Mouse (Mus musculus): ENCODE measurements around the gene Ccdc93.

Gene Ccdc93

DNA sequence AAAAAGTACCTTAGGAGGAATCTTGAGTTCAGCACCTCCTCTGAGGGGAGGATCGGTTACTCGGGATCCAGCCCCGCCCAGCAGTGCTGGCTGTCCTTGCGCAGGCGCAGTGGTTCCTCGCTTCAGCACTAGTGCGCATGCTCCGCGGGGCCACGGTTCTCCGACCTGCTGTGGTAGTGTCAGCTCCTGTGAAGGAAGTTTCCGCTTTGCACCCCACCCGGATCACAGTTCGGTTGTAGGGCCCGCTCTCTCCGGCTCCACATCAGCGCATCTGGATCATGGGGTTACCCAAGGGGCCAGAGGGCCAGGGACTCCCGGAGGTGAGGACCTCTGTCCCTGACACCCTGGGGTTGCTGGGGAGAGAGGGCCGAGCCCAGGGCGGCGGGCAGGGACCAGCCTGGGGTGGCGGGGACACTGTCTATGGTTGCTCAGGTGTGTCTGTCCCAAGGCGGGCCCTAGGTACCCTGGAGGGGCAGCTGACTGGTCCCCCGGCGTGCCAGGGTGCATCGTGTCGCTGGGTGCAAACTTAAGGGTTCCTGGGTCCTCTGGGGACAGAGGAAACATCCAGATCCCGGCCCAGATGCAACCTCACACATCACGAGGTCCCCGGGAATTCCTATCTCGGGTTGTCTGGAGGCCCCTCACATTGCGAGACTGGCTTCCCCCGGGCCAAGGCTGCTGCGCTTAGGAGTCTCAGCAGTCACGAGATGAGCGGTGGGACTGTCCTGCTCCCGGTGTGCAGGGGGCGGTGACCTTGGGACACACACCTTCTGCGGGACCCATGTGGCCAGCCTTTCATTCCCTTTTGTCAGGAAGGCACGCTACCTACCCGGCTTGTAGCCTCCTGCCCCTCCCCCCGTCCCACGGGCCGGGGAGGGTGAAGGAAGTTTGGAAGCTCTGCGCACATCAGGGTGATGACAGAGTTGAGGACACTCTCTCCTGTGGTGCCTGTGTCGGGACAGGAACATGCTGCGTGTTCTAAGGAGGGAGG lies at the start of gene Ccdc93:
TSS of gene Ccdc93 (plus strand) at position 112 of the 991 bp plus-strand sequence.
- DNase-seq: peak; percentile 95

DNA sequence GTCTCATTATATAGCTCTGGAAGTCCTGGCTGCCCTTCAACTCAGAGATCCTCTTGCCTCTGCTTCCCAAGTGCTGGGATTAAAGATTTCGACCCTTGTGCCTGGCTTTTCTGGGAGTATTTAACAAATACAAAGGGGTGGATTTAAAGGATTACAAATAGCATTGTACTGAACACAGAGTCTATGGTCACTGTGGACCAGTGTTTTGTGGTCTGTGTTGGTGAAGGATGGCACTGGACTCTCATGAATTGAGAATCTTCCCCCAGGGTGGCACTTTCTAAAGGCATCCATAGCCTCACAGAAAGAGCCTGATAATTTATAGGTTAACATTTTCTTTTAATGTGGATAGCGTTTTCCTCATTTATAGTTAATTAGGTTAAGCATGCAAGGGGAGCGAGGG lies 49.3 kb upstream of the Ccdc93 start:
- DNase-seq: no peak

DNA sequence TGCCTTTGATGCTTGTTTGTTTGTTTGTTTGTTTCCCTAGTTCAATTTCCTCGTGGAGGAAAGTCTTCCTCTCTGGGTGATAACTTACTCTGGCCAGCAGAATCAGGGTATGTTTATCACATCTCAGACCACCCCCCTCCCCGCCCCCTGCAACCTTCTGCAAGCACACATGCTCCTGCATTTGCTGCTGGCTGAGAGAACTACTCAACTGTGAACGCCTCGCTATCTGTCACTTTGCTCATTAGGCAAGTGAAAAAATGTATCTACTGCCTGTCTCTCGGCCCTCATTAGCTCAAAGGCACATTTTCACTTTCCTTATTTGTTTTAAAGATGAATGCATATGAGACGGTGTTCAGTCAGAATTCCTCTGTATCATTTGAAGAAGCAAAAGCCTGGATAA lies 42.5 kb upstream of the Ccdc93 start:
- DNase-seq: peak; percentile 22

DNA sequence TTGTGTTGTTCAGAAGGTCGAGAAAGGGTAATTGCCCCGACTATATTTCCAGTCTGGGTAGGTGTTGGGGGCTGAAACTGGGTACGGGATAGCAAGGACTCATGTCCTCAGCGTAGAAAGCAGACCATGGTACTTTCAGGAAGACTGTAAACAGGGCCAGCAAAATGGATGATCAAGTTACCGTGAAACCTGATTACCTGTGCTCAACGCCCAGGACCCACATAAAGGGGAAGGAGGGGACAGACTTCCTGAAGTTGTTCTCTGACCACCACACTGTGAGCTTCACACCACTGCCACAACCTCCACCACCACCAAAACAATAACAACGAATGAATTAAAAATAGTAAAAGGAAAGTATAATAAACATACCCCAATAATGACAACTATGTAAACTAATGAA lies 42.1 kb upstream of the Ccdc93 start:
- no peak for DNase-seq

DNA sequence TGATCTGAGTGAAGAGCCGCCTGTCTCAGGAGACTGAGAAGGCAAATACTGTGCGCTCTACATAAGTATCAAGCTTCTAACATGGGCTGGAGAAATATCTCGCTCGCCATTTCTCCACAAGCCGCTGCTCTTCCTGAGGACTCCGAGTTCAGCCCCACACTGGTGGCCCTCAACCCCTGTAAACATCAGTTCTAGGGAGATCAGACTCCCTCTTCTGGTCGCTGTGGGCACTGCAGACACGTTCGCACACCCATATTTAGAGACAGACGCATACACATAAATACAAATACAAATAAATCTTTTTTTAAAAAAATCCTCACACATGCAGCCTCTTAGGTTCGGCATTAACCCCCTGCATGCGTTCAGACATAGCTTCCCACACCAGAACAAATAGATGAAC lies 41.3 kb upstream of the Ccdc93 start:
- no peak for DNase-seq

DNA sequence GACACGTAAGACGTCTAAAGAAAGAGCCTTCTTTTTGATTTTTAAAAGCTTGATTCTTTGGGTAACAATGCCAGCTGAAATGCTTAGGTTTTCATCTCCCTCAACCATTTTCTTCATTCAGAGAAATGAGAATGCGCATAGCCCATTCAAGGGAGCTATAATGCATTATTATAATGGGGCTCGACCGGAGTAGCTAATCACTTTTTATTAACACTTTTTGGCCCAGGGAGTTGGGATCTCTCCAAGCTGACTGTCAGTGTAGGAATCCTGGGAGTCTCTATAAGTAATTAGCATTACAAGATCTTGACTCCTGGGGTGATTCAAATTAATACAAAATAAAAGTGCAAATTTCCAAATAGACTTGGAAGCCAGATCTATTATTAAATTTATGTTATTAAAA lies 40.8 kb upstream of the Ccdc93 start:
- DNase-seq: no peak

DNA sequence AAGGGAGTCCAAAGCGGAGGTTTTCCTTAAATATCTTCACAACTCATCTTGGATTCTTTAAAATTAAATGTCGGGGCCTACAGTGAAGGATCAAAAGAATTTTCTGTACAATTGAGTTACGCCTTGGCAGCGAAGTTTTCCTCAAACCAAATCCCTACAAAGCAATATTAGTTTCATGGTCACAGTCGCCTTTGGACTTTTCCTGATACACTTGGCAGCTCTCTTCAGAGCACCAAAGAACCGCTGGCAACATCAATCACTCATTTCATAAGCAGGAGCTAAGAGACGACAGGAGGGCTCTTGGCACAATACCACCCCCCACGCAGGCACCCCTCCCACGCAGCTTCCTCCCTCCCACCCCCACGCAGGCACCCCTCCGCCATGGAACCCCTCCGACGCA lies 40.4 kb upstream of the Ccdc93 start:
- no peak for DNase-seq

DNA sequence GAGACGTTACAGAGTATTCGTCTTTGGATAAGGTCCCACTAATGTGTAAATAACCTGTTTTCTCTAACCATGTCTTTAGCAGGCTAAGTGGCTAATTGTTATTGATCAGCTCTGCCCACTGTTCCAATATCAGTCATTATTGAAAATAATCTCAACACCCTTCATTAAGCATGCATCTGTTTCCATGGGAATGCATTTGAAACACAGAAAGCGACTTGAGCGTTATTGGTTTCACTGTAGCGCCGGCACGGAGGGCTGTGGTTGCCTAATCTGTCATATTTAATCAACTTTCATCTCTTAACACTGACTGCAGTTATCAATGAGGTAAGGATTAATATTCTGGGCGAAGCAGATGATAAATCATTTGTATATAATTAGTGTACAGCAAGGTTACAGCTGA lies 40.0 kb upstream of the Ccdc93 start:
- DNase-seq: no peak

DNA sequence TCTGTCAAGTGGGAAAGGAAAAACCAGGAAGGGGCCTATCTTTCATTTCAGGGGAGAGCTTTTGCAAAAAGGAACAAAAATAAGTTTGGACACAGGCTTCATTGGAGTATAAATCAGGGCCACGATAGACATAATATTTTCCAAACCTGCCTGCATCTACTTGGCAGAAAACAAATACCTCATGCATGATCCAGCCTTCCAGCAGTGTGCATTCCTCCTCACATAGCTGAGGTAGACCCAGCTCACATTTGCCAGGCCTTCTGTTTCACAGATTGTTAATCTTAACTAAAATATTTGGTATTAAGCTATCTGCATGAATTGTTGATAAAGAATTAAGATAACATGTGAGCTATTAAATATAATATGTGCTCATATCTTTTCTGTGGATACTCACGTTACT lies 37.7 kb upstream of the Ccdc93 start:
- no peak for DNase-seq

DNA sequence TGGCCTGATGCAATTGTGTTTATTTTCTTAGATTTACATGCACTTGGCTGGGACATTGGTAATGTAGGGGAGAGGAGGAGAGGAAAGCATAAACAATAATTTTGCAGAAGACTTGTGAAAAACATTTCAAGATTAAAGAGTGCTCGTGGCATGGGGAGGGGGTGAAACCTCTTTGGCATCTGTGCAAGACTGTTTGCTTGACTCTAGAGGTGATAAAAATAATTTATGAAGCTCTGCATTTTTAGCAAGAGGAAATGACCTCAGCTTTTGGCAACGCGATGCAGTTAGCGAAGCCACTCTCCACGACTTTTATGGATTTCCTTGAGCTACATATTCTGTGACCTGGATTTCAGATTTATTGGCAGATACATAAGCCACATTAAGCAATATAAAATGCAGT lies 36.1 kb upstream of the Ccdc93 start:
- DNase-seq: no peak

DNA sequence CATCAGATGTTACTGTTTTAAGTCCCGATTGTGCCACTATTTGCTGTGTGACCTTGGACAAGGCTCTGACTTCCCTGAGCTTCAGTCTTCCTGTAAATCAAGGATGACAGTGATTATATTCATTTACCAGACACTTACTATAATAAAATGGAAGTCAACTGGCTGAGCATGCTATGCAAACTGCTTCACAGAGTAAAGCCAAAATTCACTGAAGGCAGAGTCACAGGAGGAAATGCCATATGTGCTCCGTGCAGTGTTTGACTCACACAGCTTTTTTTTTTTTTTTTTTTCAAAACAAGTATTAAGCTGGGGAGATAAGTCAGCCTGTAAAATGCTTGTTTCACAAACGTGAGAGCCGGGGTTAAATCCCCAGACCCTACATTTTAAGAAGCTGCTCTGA lies 34.3 kb upstream of the Ccdc93 start:
- DNase-seq: no peak

DNA sequence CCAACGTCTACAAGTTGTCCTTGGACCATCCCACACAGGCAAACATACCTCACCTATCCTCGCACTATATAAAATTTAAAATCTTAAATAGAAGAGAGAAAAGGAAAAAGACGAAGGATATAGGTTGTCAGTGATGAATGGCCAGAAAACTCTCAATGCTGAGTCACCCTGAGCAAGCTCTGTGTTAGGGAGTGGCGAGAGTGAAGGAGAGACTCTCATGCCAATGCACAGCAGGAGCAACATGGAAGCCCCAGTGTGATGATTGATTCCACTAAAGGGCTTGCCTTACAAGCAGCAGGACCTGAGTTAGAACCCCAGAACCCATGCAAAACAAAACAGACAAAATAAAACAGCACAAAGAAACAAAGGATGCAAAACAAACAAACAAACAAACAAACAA lies 32.6 kb upstream of the Ccdc93 start:
- DNase-seq: no peak

DNA sequence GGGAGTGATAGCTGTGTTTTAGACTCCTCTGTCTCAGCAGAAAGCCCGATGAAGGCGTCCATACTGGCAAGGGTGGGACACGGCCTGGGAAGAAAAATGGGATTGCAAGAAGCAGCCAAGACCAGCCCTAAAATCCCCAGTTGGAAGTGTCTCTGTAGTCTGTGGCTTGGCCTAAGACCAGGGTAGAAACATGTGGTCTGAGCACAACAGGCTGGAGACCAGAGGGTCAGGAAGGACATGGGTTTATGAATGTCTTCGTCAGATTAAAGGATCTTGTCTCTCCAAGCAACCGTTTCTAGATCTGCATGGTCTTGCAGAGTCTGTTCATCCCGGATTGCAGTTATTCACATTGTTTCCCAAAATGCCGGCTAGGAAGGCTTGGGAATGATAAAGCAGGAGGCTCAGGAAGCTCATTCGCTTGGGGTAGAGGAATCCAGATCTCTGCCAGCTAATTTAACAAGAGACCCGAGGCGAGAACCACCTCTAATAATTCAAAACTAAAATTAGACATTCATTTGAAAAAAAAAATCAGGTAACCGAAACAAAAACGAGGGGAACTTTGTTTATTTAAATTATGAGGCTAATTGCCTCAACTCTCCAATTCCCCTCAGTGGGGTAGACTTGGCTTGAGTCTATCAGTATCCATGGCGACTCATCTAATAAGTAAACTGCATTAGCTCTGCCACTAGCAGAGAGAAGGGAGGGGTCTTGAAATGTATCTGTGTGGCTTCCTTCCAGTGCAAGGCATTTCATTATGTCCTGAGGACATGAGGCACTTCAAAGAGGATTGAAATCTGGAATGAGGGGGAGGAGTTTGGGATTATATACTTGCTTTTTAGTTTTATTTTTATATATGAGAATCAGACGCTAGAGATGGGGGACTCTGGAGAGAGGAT lies 31.6 kb upstream of the Ccdc93 start:
- DNase-seq: no peak

DNA sequence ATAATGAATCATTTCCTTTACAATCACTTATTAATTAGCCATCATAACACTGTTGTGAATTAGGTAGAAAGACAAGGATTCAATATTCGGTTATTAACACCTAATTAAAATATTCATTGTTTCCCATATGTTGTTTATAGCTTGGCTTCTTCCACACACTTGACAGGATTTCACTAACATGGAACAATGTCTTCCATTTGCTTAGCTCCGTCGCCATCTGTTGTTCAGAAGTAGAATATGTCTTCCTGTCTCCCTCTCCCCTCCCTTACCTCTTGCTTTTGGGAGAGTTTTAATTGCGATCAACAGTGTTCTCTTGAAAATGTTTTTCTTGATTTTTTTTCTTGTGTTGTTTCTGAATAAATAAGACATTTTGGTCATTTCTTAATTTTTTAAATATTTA lies 30.6 kb upstream of the Ccdc93 start:
- DNase-seq: peak; percentile 42

DNA sequence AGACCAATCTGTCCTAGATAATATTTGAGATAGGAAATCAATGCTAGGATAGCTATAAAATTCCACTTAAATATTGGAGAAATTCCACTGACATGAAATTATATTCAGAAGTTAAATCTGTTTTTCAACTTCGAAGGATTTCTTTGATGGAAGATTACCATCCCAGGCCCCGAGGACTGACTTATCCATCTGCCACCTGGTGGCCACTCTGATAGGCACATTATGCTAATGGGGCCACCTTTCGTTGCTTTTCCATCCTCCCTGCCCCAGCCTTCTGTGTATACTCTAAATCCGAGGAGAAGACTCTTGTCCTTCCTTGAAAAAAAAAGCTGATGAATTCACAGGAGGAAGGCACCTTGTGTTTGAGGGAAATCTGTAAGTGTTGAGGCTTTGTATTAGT lies 11.8 kb upstream of the Ccdc93 start:
- DNase-seq: no peak

DNA sequence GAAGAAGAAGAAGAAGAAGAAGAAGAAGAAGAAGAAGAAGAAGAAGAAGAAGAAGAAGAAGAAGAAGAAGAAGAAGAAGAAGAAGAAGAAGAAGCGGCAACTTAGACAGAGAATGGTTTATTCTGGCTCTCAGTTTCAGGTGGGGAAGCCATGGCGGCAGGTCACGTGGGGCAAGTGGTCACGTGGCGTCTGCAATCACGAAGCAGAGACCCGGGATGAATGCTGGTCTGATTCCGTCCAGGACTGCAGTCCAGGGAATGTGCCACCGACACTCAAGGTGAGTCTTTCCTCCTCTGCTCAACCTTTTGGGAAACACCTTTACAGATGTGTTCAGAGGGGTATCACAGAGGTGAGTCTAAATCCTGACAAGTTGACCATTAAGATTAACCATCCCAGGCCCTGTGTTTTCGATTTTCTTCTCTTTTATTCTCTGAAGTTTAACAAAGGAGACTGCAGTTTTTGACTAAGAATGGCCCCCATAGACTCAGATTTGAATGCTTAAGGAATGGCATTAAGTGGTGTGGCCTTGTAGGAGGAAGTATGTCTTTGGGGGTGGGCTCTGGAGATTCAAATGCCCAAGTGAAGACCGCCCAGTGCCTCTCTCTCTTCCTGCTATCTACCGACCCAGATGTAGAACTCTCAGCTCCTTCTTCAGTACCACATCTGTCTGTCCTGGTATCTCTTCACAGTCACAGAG lies 11.1 kb upstream of the Ccdc93 start:
- no peak for DNase-seq

DNA sequence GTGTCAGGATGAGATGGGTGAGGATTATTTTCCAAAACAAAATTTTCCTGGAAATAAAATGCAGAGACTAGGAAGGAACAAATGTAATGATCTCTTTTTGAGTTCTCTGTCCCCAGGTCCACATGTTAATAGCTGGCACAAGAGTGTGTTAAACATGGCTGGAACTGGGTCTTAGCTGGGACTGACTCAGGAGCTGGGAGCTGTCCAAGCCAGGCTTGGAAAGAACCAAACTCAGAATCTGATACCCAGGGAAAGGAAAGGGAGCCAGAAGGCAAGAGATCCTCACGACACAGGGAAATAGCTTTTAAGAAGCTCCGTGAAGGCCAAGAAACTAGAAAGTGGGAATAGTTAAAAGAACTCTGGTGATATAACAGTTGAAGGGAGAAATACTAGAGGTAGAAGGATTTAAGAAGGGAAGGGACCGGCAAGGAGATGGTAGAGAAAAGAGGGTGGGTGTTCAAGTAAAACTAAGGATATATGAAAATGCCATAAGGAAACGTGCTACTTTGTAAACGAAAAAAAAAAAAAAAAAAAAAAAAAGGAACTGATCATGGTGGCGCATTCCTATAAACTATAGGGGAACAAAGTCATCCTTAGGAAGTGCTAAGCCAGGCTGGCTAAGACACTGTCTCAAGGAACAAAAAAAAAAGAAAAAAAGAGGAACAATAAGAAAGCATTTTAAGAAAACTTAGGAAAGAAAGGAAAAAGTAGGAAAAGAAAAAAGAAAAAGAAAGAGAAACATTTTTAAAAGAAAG lies 489 bp upstream of the Ccdc93 start:
- no peak for DNase-seq

DNA sequence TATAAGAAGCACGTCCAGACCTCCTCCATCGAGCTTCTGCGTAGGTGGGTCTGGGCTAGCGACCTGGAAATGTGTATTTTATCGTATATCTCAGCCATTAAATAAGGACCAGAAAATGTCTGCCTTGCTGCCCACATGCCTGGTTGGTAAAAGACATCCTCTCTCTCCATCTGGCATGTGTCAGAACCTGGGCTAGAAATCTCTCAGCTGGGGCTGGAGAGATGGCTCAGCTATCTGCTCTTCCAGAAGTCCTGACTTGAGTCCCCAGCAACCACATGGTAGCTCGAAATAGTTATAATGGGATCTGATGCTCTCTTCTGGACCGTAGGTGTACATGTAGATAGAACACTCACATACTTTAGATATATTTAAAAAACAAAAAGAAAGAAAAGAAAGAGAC lies 5.1 kb downstream of the Ccdc93 start:
- DNase-seq: no peak

DNA sequence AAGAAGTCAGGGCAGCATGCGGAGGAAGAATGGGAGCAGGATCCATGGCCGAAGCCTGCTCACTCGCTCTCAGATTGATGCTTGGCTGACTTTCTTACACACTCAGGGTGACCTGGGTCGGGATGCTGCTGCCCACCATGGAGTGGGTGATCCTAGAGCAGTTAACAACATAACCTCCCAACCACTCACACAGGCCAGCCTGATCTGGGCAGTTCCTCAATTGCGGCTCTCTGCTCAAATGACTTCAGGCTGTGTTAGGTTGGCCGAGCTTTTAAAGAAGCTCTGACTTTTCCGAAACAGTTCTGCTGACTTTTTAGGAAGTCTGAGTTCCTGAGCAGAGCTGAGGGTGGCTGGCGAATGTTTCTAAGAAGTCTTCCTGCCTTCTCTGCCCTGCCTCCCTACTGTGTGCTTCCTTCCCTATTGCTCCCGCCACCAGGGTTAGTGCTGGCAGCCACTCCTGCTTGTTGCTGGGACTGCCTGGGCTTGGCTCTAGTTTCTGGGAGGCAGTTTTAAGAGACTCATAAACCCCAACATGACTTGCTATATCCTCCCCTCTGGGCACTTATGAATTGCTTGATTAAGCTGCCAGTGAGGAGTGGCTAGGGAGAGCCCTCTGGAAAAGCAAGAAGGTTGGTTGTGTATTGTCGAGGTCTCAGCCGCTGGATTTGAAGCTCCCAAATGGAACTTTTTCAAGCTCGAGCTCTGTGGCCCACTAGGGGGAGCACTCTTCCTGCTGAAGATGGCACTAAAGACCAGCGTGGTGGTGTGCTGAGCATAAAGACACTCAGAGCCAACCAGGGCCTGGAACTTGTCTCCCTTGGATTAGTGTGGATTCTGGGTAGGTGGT lies 9.9 kb downstream of the Ccdc93 start:
- DNase-seq: peak; percentile 75

DNA sequence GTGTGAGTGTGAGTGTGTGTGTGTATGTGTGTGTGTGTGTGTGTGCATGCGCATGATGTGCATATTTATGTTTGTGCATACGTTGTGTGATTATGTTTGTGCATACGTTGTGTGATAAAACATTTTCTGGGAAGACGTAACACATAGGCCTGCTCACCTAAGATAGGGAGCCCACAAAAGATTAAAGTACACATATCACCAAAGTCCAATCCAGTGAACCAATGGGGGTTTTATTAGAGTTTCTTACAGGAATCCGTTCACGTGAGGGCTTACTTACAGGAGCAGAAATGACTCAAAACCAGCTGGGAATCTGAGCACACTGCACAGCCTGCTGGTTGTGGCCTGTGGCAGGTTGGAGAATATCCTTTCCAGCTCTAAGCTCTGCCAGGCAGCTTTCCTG lies 13.3 kb downstream of the Ccdc93 start:
- DNase-seq: no peak

DNA sequence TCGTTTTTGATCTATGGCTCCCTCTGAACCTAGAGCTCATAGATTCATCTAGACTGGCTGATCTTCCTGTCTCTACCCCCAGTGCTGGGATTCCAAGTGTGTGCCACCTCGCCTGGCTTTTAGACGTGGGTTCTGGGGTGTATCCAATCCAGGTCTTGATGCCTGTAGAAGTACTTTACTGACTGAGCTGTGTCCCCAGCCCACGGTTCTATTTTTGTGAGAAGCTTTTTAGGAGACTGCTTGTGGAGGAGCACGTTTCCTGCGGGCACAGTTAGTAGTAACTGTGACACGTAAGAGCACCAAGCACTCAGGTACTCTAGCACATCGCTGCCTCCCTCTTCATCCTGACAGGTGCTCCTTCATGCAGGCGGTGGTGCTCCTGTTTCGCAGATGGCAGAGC lies 16.4 kb downstream of the Ccdc93 start:
- DNase-seq: no peak

DNA sequence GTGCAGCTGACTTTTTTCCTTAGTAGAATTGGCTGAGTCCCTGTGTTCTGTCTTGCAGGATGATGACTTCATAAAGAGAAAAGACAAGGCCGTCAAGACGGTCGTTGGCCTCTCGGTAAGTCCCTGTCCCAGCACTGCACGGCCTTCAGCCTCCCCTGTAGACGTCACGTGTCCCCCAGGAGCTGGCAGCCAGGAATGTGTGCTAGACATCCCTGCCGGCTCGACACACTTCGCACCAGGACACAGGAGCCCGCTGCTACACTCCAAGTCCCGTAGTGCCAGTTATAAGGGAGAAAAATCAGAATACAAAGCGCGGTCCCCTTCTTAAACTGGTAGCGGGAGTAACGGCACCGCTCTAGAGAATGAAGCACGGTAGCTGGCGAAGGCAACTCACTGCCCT lies 17.3 kb downstream of the Ccdc93 start:
- DNase-seq: no peak

Measured in layer of hippocampus, adult 9-11 months (tissue).